Mouse (Mus musculus): ENCODE measurements around the gene Slc51a.
A peak's percentile ranks its signal among the peaks of the same experiment; 100 is the strongest.

The Slc51a gene

GRCm38 (mm10) chr16:32431047-32431591 is 56.6 kb downstream of the Slc51a start:
- peak in 1 of 2 experiments; percentile 15 for DNase-seq (ENCODE audit: low spot score in 2 of 2)

- peak; percentile 70 to 78 for DNase-seq (ENCODE audit: low spot score in 2 of 2)
These were observed 57.1 kb downstream of the Slc51a start, which contains the start of gene Pcyt1a for GRCm38 (mm10) chr16:32430474-32431046. TSS of gene Pcyt1a (plus strand) at chr16:32430921.

GRCm38 (mm10) chr16:32427506-32427905 is 60.2 kb downstream of the Slc51a start:
- no peak for DNase-seq (ENCODE audit: low spot score in 2 of 2)

Data from thymus, postnatal 10 days (tissue).